Mouse (Mus musculus) midbrain, embryonic 13.5 days (tissue): ENCODE measurements around the gene Wdr60. TPM values are rescaled to one million over a fixed set of nuclear protein-coding genes. Genes with fewer than 3 reads are reported as not detected.

Source experiments
- ATAC-seq: fragments of 200-750 bp; cut with Nextera tagmentation; 2 replicates; pipeline ENCODE4 v1.8.0; 2017; ENCODE audit warnings: mild to moderate bottlenecking, moderate TSS enrichment, moderate library complexity
- H3K27ac ChIP-seq: fragments of 300-500 bp; sonication (generic); 2 replicates; pipeline ENCODE4 v1.5.1; 2015; ENCODE audit warnings: inconsistent platforms, mild to moderate bottlenecking, moderate library complexity
- H3K27me3 ChIP-seq: fragments of 300-500 bp; sonication (generic); 2 replicates; pipeline ENCODE4 v1.6.1; 2015; ENCODE audit warnings: mild to moderate bottlenecking, inconsistent platforms
- H3K36me3 ChIP-seq: fragments of 300-500 bp; sonication (generic); 2 replicates; pipeline ENCODE4 v1.6.1; 2015; ENCODE audit warnings: mild to moderate bottlenecking, inconsistent platforms
- H3K4me1 ChIP-seq: fragments of 300-500 bp; sonication (generic); replicated peaks from 2 replicates; pipeline ENCODE4 v1.6.1; 2015; ENCODE audit warnings: inconsistent platforms
- H3K4me2 ChIP-seq: fragments of 300-500 bp; sonication (generic); replicated peaks from 2 replicates; pipeline ENCODE4 v1.6.1; 2015; ENCODE audit warnings: moderate library complexity, mild to moderate bottlenecking, inconsistent platforms
- H3K4me3 ChIP-seq: fragments of 300-500 bp; sonication (generic); replicated peaks from 2 replicates; pipeline ENCODE4 v1.5.1; 2015; ENCODE audit warnings: mild to moderate bottlenecking, inconsistent platforms
- H3K9ac ChIP-seq: fragments of 300-500 bp; sonication (generic); replicated peaks from 2 replicates; pipeline ENCODE4 v1.6.1; 2015; ENCODE audit warnings: mild to moderate bottlenecking, inconsistent platforms
- H3K9me3 ChIP-seq: fragments of 300-500 bp; sonication (generic); 2 replicates; pipeline ENCODE4 v1.6.1; 2016; ENCODE audit warnings: mild to moderate bottlenecking, inconsistent platforms
- WGBS: fragments of 180-500 bp; shearing (Covaris S2); methylation state at CpG from one replicate; pipeline ENCODE4 v1.1.7; 2015; 5-methylcytosine and 5-hydroxymethylcytosine counted together
- polyA plus RNA-seq: library from polyadenylated mRNA; unstranded; fragments of >200 nt; fragmentation: Nextera tagmentation; extraction: Ambion mirVana; gene quantifications from 2 replicates; pipeline ENCODE4 v1.2.1, GENCODE M21; 2015

Wdr60 gene
- polyA plus RNA-seq, 1 experiment from 2014 or later = 19.6 TPM

- 0 out of 2 replicates have a peak, but pooled peaks cover 2% of the 10 kb centered on the region for H3K4me1 ChIP-seq
- ATAC-seq = no peak
- no peaks in the 10 kb centered on the region for H3K9me3 ChIP-seq
- H3K9ac ChIP-seq = no peak overlapping the region
- H3K27ac ChIP-seq = no peak overlapping the region
- H3K4me2 ChIP-seq = no peak overlapping the region
- 94% methylated on average over 8 of the region's 8 CpGs for WGBS
- no peak overlapping the region for H3K4me3 ChIP-seq
- no peaks in the 10 kb centered on the region for H3K27me3 ChIP-seq
- peaks cover 32% of the 10 kb centered on the region for H3K36me3 ChIP-seq
Observed at GRCm38 (mm10) chr12:116207486-116207885, 55.3 kb downstream of the Wdr60 start.

- 85% methylated on average over 3 of the region's 3 CpGs for WGBS
- H3K4me1 ChIP-seq = 0 out of 2 replicates have a peak, but pooled peaks cover 2% of the 10 kb centered on the region
- no peaks in the 10 kb centered on the region for H3K9me3 ChIP-seq
- H3K27ac ChIP-seq = no peak overlapping the region
- H3K27me3 ChIP-seq = no peaks in the 10 kb centered on the region
- peaks cover 20% of the 10 kb centered on the region for H3K36me3 ChIP-seq
- no peak overlapping the region for H3K4me3 ChIP-seq
- H3K9ac ChIP-seq = no peak overlapping the region
- no peak overlapping the region for H3K4me2 ChIP-seq
- ATAC-seq = no peak
Observed at GRCm38 (mm10) chr12:116205726-116206125, 57.1 kb downstream of the Wdr60 start.

- Histone ChIP-seq H3K4me2 (no peak overlapping the region), H3K36me3 (peaks cover 9% of the 10 kb centered on the region), H3K4me1 (0 out of 2 replicates have a peak, but pooled peaks cover 2% of the 10 kb centered on the region), H3K27ac (no peak overlapping the region), H3K9ac (no peak overlapping the region), H3K9me3 (no peaks in the 10 kb centered on the region), H3K4me3 (no peak overlapping the region), H3K27me3 (no peaks in the 10 kb centered on the region)
- 33% methylated on average over 9 of the region's 9 CpGs for WGBS
- ATAC-seq = peak; percentile 84
Observed at GRCm38 (mm10) chr12:116202176-116202981, 60.4 kb downstream of the Wdr60 start.

GRCm38 (mm10) chr12:116198791-116199190 lies 64.0 kb downstream of the Wdr60 start:
- ATAC-seq = no peak
- Histone ChIP-seq H3K27ac (no peak overlapping the region), H3K9ac (no peak overlapping the region), H3K4me1 (0 out of 2 replicates have a peak, but pooled peaks cover 2% of the 10 kb centered on the region), H3K4me3 (no peak overlapping the region), H3K27me3 (no peaks in the 10 kb centered on the region), H3K4me2 (no peak overlapping the region), H3K9me3 (no peaks in the 10 kb centered on the region), H3K36me3 (no peaks in the 10 kb centered on the region)
- WGBS = 92% methylated on average over 6 of the region's 6 CpGs

- Histone ChIP-seq H3K27me3 (no peaks in the 10 kb centered on the region), H3K27ac (no peak overlapping the region), H3K4me1 (no peaks in the 10 kb centered on the region), H3K4me2 (no peak overlapping the region), H3K9ac (no peak overlapping the region), H3K4me3 (no peak overlapping the region), H3K36me3 (no peaks in the 10 kb centered on the region), H3K9me3 (no peaks in the 10 kb centered on the region)
- 82% methylated on average over 8 of the region's 8 CpGs for WGBS
- no peak for ATAC-seq
Observed at GRCm38 (mm10) chr12:116196221-116196620, 66.6 kb downstream of the Wdr60 start.

GRCm38 (mm10) chr12:116194641-116195040 lies 68.2 kb downstream of the Wdr60 start:
- no peak overlapping the region for H3K9ac ChIP-seq
- H3K36me3 ChIP-seq = no peaks in the 10 kb centered on the region
- H3K27me3 ChIP-seq = no peaks in the 10 kb centered on the region
- H3K9me3 ChIP-seq = no peaks in the 10 kb centered on the region
- no peak overlapping the region for H3K27ac ChIP-seq
- H3K4me2 ChIP-seq = no peak overlapping the region
- no peak for ATAC-seq
- H3K4me3 ChIP-seq = no peak overlapping the region
- no peaks in the 10 kb centered on the region for H3K4me1 ChIP-seq

- H3K36me3 ChIP-seq = no peaks in the 10 kb centered on the region
- no peak overlapping the region for H3K4me2 ChIP-seq
- WGBS = 38% methylated on average over 6 of the region's 6 CpGs
- H3K27ac ChIP-seq = no peak overlapping the region
- ATAC-seq = no peak
- H3K9ac ChIP-seq = no peak overlapping the region
- no peaks in the 10 kb centered on the region for H3K27me3 ChIP-seq
- H3K4me3 ChIP-seq = no peak overlapping the region
- no peaks in the 10 kb centered on the region for H3K9me3 ChIP-seq
- H3K4me1 ChIP-seq = no peaks in the 10 kb centered on the region
Observed at GRCm38 (mm10) chr12:116193952-116194351, 68.9 kb downstream of the Wdr60 start.

GRCm38 (mm10) chr12:116183212-116183935 lies 79.4 kb downstream of the Wdr60 start:
- H3K4me2 ChIP-seq = no peak overlapping the region
- no peaks in the 10 kb centered on the region for H3K9me3 ChIP-seq
- ATAC-seq = no peak
- H3K4me3 ChIP-seq = no peak overlapping the region
- H3K9ac ChIP-seq = no peak overlapping the region
- no peak overlapping the region for H3K27ac ChIP-seq
- H3K4me1 ChIP-seq = no peaks in the 10 kb centered on the region
- no peaks in the 10 kb centered on the region for H3K27me3 ChIP-seq
- 86% methylated on average over 6 of the region's 6 CpGs for WGBS
- H3K36me3 ChIP-seq = no peaks in the 10 kb centered on the region

- Histone ChIP-seq H3K9me3 (no peaks in the 10 kb centered on the region), H3K9ac (no peak overlapping the region), H3K27ac (no peak overlapping the region), H3K27me3 (no peaks in the 10 kb centered on the region), H3K36me3 (no peaks in the 10 kb centered on the region), H3K4me3 (no peak overlapping the region), H3K4me1 (no peaks in the 10 kb centered on the region), H3K4me2 (no peak overlapping the region)
- ATAC-seq = no peak
Observed at GRCm38 (mm10) chr12:116182376-116182775, 80.4 kb downstream of the Wdr60 start.

GRCm38 (mm10) chr12:116181436-116182050 lies 81.3 kb downstream of the Wdr60 start:
- Histone ChIP-seq H3K27ac (no peak overlapping the region), H3K9ac (no peak overlapping the region), H3K4me3 (no peak overlapping the region), H3K4me1 (no peaks in the 10 kb centered on the region), H3K9me3 (no peaks in the 10 kb centered on the region), H3K27me3 (no peaks in the 10 kb centered on the region), H3K36me3 (no peaks in the 10 kb centered on the region), H3K4me2 (no peak overlapping the region)
- 80% methylated on average over 4 of the region's 4 CpGs for WGBS
- no peak for ATAC-seq

- no peaks in the 10 kb centered on the region for H3K4me1 ChIP-seq
- no peaks in the 10 kb centered on the region for H3K36me3 ChIP-seq
- no peak overlapping the region for H3K4me2 ChIP-seq
- H3K27ac ChIP-seq = no peak overlapping the region
- H3K27me3 ChIP-seq = no peaks in the 10 kb centered on the region
- H3K9me3 ChIP-seq = no peaks in the 10 kb centered on the region
- no peak overlapping the region for H3K9ac ChIP-seq
- 98% methylated on average over 3 of the region's 3 CpGs for WGBS
- H3K4me3 ChIP-seq = no peak overlapping the region
- ATAC-seq = no peak
Observed at GRCm38 (mm10) chr12:116176930-116177329, 85.9 kb downstream of the Wdr60 start.

GRCm38 (mm10) chr12:116169666-116170065 lies 93.2 kb downstream of the Wdr60 start:
- Histone ChIP-seq H3K4me2 (no peak overlapping the region), H3K9ac (no peak overlapping the region), H3K36me3 (no peaks in the 10 kb centered on the region), H3K27me3 (no peaks in the 10 kb centered on the region), H3K9me3 (no peaks in the 10 kb centered on the region), H3K4me3 (no peak overlapping the region), H3K27ac (no peak overlapping the region), H3K4me1 (no peaks in the 10 kb centered on the region; the same call in 1 of the 2 replicates)
- 88% methylated on average over 5 of the region's 5 CpGs for WGBS
- ATAC-seq = no peak
